Mouse (Mus musculus) mature B cell (primary cell): Measurements from ENCODE around the gene Lasp1.

ENCODE experiments used
- in situ Hi-C: fragments of 300-500 bp; cut with MboI; formaldehyde crosslinking; loops from 2 replicates; pipeline ENCODE4 v1.14.3; 2019

Lasp1 gene

DNA sequence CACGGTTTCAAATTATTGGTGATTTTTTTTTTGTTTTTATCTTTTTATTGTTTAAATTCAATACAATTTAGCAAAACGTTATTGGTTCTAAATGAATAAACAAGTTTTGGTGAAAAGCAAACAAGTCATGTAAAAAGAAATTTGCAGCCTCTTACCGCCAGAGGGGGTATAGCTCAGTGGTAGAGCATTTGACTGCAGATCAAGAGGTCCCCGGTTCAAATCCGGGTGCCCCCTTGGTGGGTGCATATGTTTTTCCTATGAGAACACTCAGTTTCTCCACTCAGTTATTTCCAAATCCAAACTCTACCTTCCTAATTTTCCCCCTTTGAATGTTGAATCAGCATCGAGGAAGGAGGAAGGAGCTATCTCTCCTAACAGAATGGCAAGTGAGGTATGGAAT, 1.9 kb upstream of the Lasp1 start:
- in situ Hi-C loops, result loop anchor here (5.0 kb wide), 2 partner anchors 85 to 190 kb away; partner anchors contain the start of genes Fbxo47 and Plxdc1

DNA sequence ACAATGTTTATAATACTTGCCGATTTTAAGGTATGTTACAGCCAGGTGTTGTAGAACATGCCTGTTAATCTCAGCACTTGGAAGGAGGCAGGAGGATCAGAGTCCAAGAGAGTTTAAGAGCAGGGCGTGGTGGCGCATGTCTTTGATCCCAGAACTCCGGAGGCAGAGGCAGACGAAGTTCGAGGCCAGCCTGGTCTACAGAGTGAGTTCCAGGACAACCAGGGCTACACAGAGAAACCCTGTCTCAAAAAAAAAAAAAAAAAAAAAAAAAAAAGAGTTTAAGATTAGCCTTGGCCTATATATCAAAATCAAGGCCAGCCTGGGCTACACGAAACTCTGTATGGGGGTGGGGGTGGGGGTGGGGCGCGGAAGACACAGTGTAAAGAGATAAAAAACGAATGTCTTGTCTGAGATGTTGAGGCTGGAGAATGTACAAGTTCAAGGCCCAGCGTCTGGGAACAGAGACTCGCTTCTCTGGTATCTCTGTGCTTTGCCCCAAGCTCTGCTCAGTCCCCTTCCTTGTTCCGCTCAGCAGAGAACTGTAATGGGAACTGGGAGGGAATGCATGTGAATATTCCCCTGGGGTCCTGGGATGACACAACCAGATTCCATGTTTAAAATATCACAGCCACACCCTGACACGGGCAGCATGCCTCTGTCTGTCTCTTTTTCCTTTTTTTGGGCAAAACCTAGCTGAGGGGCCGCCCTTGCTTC, 1.3 kb upstream of the Lasp1 start:
- in situ Hi-C loops, result loop anchor here (5.0 kb wide), 2 partner anchors 85 to 190 kb away; partner anchors contain the start of genes Fbxo47 and Plxdc1

DNA sequence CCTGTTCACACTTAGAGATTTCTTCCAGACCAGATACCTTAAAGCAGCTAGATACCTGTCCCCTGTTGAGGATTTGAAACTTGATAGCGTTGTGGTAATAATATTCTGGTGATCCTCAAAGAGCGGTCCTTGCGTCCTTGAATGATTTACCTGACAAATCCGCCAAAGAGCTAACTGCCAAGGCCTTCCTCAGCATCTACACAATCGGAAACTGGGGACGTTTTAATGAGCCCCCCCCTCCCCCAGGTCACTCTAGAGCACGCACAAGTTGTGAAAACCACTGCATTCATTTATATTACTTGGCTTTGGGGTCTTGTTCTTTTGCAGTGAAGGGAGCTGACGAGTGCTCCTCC, 741 bp upstream of the Lasp1 start:
- in situ Hi-C loops, result loop anchor here (5.0 kb wide), 2 partner anchors 84 to 189 kb away; partner anchors contain the start of genes Fbxo47 and Plxdc1

- in situ Hi-C loops, result loop anchor here (5.0 kb wide), 2 partner anchors 83 to 188 kb away; partner anchors contain the start of genes Fbxo47 and Plxdc1
Measured at GRCm38 (mm10) chr11:97799146-97799993, 570 bp downstream of the Lasp1 start.

DNA sequence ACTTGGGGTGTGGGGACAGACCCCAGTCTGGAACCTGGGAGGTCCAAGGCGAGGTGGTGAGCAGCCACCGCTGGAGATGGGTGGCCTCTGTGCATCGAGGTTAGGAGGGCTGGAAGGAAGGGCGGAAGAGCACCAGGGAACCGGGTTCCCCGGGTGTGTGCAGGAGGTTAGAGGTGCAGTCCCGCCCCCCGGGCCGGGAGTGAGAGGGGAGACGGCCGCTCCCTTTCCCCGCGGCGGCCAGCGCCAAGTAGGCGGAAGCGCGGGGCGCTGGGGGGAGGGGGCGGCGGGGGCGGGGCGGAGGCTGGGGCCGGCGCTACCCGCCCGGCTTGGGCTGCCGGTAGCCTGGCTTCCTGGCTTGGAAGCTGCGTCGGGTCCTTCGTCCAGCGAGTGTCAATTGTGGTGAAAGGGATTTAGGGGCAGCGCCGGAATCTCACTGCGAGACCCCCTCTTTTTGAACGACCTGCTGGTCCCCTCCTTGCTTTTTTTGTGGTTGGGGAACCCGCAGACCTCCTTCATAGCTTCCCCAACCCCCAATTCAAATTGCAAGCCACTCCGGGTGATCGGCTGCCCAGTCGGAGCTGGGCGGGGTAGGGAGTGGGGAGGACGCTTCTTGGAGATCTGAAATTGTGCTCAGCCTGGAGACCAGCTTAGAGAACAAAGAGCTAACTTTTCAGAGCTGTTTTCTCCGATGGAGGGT, 1.3 kb downstream of the Lasp1 start:
- in situ Hi-C loops, result loop anchor here (5.0 kb wide), 2 partner anchors 82 to 187 kb away; partner anchors contain the start of genes Fbxo47 and Plxdc1

- in situ Hi-C loops, result no loop called here
Measured at GRCm38 (mm10) chr11:97800691-97801408, 2.0 kb downstream of the Lasp1 start.

- in situ Hi-C loops, result no loop called here
Measured at GRCm38 (mm10) chr11:97801409-97802193, 2.8 kb downstream of the Lasp1 start.

DNA sequence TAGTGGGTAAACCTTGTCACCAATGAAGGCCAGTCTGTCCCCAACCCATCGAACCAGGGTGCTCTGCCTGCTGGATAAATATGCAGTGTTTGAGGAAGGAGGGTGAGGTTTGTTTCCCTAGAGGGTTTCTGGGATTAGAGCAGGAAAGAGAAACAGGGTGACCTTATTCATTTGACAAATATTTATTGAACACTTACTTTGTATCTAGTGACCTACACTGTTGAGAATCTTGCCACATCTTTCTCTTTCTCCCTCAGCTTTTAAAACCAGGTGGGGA, 3.3 kb downstream of the Lasp1 start:
- in situ Hi-C loops, result no loop called here

GRCm38 (mm10) chr11:97802495-97802894, 3.7 kb downstream of the Lasp1 start:
- in situ Hi-C loops, result no loop called here

DNA sequence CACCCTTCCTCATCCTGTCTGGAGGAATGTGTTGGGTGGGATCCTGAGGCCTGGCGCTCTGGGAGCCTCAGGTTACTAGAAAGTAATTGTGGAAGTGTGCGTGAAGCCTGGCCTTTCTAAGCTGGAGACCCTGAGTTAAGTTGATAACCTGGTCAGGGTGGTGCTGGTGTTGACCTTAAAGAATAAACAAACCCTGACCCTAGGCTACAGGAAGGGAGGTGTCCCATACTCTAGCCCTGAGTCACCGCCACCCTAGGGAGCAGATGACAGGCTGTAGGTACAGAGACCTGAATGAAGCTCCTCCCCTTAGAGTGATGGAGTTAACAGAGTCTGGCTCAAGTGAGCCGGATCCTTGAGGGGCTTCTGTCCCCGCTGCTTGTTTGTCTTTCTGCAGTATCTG, 5.0 kb downstream of the Lasp1 start:
- in situ Hi-C loops, result no loop called here

DNA sequence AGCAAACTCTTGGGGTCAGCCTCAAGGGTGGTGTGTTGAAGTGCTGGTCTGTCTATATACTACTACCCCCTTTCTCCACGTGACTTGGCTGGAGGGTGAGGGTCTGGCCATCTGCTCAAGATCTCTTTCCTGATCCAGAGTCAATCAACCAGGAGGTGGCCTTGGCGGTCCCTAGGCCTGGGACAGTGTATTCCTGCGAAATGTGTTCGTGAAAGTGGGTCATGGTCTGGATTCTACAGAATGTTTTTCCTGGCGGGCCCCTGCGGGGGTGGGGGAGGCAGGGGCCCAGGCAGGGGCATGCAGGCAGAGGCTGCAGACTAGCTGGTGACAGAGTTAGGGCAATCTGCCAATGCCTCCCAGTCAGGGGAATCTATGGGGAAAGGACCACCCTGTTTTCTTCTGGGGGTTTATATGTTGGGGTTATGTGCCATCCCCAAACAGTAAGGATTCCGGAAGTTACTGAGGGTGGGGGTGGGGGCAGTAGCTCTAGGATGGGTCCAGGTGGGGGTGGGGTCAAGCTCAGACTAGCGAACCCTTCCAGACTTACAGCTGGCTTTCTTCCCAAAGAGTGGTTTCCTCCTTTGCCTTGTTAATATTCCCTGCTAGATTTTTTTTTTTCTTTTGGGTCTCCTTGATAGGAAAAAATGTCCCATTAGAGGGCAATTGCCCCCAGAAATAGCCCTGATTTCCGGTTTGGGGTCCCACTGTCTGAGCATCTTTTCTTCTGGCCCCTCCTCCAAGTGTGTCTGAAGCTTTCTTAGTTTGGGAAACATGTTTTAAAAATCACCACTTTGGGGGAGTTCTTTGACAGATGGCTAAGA, 6.3 kb downstream of the Lasp1 start:
- in situ Hi-C loops, result no loop called here

DNA sequence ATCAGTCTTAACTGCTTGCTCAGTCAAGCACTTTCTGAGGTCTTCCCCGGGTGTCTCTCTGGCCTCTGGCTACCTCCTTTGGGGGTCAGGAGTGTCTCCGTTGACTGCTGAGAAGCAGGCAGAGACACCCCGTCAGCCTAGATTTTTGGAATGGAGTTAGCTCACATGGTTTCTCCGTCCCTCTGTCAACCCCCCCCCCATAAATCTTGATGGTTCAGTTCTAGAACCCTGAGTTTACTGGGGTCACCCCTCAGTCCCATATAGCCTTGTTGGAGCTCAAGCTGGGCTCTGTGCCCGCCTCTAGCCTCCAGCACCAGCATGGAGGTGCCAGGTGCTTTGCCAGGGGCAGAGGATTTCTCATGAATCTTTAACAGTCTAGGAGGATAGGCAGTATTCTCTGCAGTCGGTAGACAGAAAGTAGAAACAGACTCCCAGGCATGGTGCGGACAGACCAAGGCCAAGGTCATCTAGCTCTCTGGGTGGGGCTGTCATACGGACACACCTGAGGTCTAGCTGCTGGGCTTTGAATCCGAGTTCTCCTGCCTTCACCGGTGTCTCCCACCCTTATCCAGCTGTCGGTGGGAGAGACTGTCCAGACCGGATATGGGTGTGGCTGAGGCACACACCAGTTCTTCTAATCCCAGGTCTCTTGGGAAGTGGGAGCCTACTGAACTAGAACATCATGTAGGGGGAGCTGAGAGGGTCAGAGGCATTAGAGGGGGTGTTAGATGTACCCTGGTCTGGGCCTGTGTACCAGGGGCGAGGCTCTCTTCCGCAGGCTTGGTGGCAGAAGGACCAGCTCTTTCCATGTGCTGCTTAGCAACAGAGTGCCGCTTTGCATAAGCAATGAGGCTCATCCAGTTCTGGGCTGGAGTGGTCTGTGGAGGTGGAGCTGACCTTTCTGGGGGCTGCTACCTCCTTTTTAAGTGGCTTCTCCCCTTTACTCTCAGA, 7.1 kb downstream of the Lasp1 start:
- in situ Hi-C loops, result no loop called here

DNA sequence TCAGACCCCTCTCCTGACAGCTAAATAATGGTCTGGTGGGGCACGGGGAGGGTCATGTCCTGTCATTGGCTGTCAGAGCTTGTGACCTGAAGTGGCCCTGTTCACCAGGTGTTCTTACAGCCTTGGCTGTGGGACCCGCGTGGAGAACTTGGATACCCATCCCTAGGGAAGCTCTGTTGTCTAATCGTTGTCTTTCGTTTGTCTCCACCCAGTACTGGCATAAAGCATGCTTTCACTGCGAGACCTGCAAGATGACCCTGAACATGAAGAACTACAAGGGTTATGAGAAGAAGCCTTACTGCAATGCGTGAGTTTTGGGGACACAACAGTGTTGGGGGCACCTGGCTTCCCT, 7.8 kb downstream of the Lasp1 start:
- in situ Hi-C loops, result no loop called here

GRCm38 (mm10) chr11:97807626-97808025, 8.8 kb downstream of the Lasp1 start:
- in situ Hi-C loops, result no loop called here

DNA sequence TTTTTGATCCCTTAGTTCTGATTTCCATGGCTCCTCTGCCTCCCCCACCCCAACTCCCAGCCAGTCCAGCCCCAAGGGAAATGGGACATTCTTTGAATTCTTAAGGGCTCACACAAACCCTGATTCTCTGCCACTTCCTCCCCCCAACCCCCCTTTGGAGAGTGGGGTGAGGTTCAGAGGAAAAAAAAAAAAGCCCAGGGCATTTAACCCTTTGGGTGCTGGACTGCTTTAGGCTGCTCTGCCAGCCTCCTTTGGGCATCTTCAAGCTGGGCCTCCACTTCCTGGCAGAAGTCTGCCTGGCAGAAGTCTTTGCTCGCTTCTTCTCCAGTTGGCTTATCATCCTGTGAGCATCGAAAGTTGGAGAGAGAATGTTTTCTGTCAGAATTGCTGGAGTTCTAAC, 9.3 kb downstream of the Lasp1 start:
- in situ Hi-C loops, result no loop called here

GRCm38 (mm10) chr11:97808621-97809234, 9.9 kb downstream of the Lasp1 start:
- in situ Hi-C loops, result no loop called here

DNA sequence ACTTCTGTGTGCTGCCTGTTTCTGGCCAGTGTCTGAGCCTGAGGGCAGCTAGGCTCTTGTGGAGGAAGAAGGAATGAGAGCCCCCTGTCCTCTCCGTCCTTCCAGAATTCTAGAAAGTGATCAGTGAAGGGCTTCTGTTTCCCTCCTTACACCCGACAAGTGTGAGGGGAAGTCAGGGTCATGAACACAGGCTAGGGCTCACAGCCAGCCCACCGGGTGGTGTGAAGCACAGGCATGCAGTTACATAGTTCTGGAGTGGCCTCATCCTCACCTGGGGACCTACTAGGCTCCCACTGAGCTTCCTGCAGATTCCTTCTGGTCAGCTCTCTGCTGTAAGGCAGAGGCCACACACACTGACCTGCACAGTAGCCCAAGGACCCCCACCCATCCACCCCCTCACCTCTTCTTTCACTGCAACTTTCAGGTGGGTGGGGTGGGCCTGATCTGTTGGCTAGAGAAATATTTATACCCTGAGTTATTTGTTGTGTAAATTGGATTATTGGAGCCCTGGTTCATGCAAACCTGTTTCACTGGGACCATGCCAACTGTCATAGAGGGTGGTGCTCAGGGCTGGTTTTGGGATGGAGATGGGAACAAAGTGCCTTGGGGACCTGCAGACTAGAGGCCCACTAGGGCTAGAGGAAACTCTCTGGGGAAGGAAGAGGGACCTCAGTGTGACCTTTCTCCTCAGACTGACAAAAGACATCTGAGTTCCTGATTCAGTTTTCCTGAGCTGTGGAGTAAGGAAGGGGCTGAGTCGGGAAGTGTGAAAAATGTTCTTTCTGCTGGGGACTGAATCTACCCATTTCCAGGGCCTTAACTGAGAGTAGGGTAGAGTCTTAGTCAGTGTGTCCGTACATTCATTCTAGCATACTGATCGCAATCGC, 10.7 kb downstream of the Lasp1 start:
- in situ Hi-C loops, result no loop called here

- in situ Hi-C loops, result no loop called here
Measured at GRCm38 (mm10) chr11:97810356-97810755, 11.6 kb downstream of the Lasp1 start.
